Mouse (Mus musculus): ENCODE measurements around the gene Nme2. TPM values are rescaled to one million over a fixed set of nuclear protein-coding genes. Genes with fewer than 3 reads are reported as not detected.

Nme2 gene
- total RNA-seq, 2 experiments from 2014 or later, result 1,028 to 1,153 TPM

Other genes starting within 250 kb of the Nme2 start
- 10 to 100 TPM in 1 of 2 experiments, 1 to 10 TPM in 1; 9.4 to 10.5 TPM for gene Utp18, start 70.5 kb downstream of the Nme2 start, total RNA-seq (2021)
- 10 to 100 TPM; 10.6 to 11.9 TPM for gene Mbtd1, start 70.4 kb downstream of the Nme2 start, total RNA-seq (2021)
- gene Gm20390, start 12.0 kb upstream of the Nme2 start, total RNA-seq (2021), result 10 to 100 TPM in 1 of 2 experiments, 1 to 10 TPM in 1; 8.9 to 27.6 TPM
- gene Nme1, start 12.3 kb upstream of the Nme2 start, total RNA-seq (2021), result 10 to 100 TPM; 13.4 to 15.6 TPM
- gene Spag9, start 39.8 kb upstream of the Nme2 start, total RNA-seq (2021), result 100 to 1,000 TPM; 137 to 139 TPM